Mouse (Mus musculus): ENCODE results near the gene Hacd4. TPM values are rescaled to one million over a fixed set of nuclear protein-coding genes. Genes with fewer than 3 reads are reported as not detected.
A peak's percentile ranks its signal among the peaks of the same experiment; 100 is the strongest.

The Hacd4 gene
- polyA plus RNA-seq, 1 experiment, result 1.7 TPM

DNA sequence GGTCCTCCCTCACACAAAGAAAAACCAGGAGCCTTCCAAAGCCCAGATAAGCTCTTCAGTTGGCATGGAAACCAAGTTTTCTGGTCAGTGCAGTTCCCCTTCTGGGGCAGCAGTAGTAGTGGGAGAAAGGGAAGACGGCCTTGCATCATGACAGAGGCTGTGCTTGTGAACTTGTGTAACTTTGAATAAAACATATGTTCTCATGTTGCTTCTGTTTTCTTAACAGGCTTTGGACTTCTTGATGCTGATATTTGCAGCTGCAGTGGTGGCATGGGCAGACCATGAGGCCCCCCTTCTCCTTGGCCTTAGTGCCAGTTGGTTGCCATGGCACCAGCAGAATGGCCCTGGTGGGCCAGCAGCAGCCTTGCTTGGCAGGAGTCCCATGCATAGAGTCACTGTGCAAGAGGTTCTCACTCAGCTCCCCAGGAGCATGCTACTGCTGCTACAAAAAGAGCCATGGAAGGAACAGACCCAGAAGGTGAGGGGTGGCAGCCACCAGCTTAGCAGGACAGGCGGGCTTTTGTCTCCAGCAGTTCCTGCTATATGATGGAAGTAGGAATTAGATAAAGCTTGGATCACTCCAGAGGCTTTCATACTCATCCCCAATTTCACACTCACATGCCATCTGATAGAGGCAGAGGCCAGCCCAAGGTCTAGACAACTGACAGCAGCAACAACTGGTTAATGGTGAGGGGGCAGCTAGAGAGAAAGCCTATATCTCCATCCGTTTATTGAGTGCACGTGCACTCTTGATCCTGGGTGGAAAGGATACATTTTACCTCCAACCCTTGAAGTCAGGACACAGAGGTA is 31.6 kb downstream of the Hacd4 start:
- H3K79me3 ChIP-seq (ENCODE audit: low read depth), result no peaks in the 10 kb centered on the region
- H3ac ChIP-seq (ENCODE audit: control insufficient read depth, insufficient read length, low read depth), result no peak overlapping the region
- TF ChIP-seq USF1 (IDR thresholded peaks at IDR 0.05; ENCODE audit: low read depth), result no peak
- TF ChIP-seq MAX (IDR thresholded peaks at IDR 0.05), result no peak
- TF ChIP-seq FOSL1 (IDR thresholded peaks at IDR 0.05; ENCODE audit: insufficient read depth, low read length, poor library complexity, severe bottlenecking), result no peak
- no peak for TF ChIP-seq MYOD1 (IDR thresholded peaks at IDR 0.05; ENCODE audit: control insufficient read depth, insufficient read length, low read depth)
- H3K79me2 ChIP-seq (ENCODE audit: control insufficient read depth, insufficient read depth), result no peaks in the 10 kb centered on the region
- no peaks in the 10 kb centered on the region for H3K27me3 ChIP-seq (ENCODE audit: control insufficient read depth, insufficient read depth, insufficient read length)
- peaks cover 24% of the 10 kb centered on the region for H3K36me3 ChIP-seq (ENCODE audit: control insufficient read depth, insufficient read depth)
- no peak overlapping the region for H3K4me3 ChIP-seq (ENCODE audit: insufficient read depth, poor library complexity, severe bottlenecking)

GRCm38 (mm10) chr4:88402884-88403283 is 35.8 kb downstream of the Hacd4 start:
- H3K27me3 ChIP-seq (ENCODE audit: control insufficient read depth, insufficient read depth, insufficient read length), result no peaks in the 10 kb centered on the region
- H3K4me3 ChIP-seq (ENCODE audit: insufficient read depth, poor library complexity, severe bottlenecking), result no peak overlapping the region
- H3K36me3 ChIP-seq (ENCODE audit: control insufficient read depth, insufficient read depth), result peaks cover 8% of the 10 kb centered on the region
- TF ChIP-seq CEBPB (IDR thresholded peaks at IDR 0.05; ENCODE audit: low read depth), result no peak
- TF ChIP-seq CTCF (IDR thresholded peaks at IDR 0.05; ENCODE audit: control insufficient read depth, insufficient read depth, insufficient read length), result no peak
- TF ChIP-seq MYOD1 (IDR thresholded peaks at IDR 0.05; ENCODE audit: control insufficient read depth, insufficient read length, low read depth), result no peak
- no peak for TF ChIP-seq MAX (IDR thresholded peaks at IDR 0.05)
- no peak for TF ChIP-seq USF1 (IDR thresholded peaks at IDR 0.05; ENCODE audit: low read depth)
- TF ChIP-seq FOSL1 (IDR thresholded peaks at IDR 0.05; ENCODE audit: insufficient read depth, low read length, poor library complexity, severe bottlenecking), result no peak
- TF ChIP-seq MYOG (IDR thresholded peaks at IDR 0.05; ENCODE audit: control insufficient read depth, extremely low read depth, insufficient read length), result no peak
- H3ac ChIP-seq (ENCODE audit: control insufficient read depth, insufficient read length, low read depth), result no peak overlapping the region
- no peaks in the 10 kb centered on the region for H3K79me3 ChIP-seq (ENCODE audit: low read depth)
- no peaks in the 10 kb centered on the region for H3K79me2 ChIP-seq (ENCODE audit: control insufficient read depth, insufficient read depth)

DNA sequence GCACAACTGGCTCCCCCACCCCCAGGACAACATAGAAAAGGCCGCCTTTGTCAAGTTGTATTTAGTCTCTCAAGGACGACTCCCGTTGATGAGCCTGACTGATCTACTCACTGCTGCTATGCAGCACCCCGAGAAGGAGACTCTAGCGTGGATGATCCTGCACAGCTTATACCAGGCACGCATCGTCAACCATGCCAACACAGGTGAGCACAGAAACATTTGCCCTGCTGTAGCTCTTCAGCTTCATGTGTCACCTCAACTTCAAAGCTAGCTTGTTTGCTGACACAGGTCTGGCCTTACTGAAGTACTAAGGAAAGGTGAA is 37.8 kb downstream of the Hacd4 start:
- no peak overlapping the region for H3K4me3 ChIP-seq (ENCODE audit: insufficient read depth, poor library complexity, severe bottlenecking)
- no peaks in the 10 kb centered on the region for H3K79me2 ChIP-seq (ENCODE audit: control insufficient read depth, insufficient read depth)
- no peaks in the 10 kb centered on the region for H3K79me3 ChIP-seq (ENCODE audit: low read depth)
- H3ac ChIP-seq (ENCODE audit: control insufficient read depth, insufficient read length, low read depth), result no peak overlapping the region
- TF ChIP-seq CTCF (IDR thresholded peaks at IDR 0.05; ENCODE audit: control insufficient read depth, insufficient read depth, insufficient read length) (no peak), FOSL1 (IDR thresholded peaks at IDR 0.05; ENCODE audit: insufficient read depth, low read length, poor library complexity, severe bottlenecking) (no peak), CEBPB (IDR thresholded peaks at IDR 0.05; ENCODE audit: low read depth) (no peak), USF1 (IDR thresholded peaks at IDR 0.05; ENCODE audit: low read depth) (no peak), MAX (IDR thresholded peaks at IDR 0.05) (no peak), MYOD1 (IDR thresholded peaks at IDR 0.05; ENCODE audit: control insufficient read depth, insufficient read length, low read depth) (no peak), MYOG (IDR thresholded peaks at IDR 0.05; ENCODE audit: control insufficient read depth, extremely low read depth, insufficient read length) (no peak)
- no peaks in the 10 kb centered on the region for H3K36me3 ChIP-seq (ENCODE audit: control insufficient read depth, insufficient read depth)
- no peaks in the 10 kb centered on the region for H3K27me3 ChIP-seq (ENCODE audit: control insufficient read depth, insufficient read depth, insufficient read length)

- Histone ChIP-seq H3K27me3 (ENCODE audit: control insufficient read depth, insufficient read depth, insufficient read length) (no peaks in the 10 kb centered on the region), H3K36me3 (ENCODE audit: control insufficient read depth, insufficient read depth) (no peaks in the 10 kb centered on the region), H3ac (ENCODE audit: control insufficient read depth, insufficient read length, low read depth) (no peak overlapping the region), H3K79me3 (ENCODE audit: low read depth) (no peaks in the 10 kb centered on the region), H3K79me2 (ENCODE audit: control insufficient read depth, insufficient read depth) (no peaks in the 10 kb centered on the region), H3K4me3 (ENCODE audit: insufficient read depth, poor library complexity, severe bottlenecking) (no peak overlapping the region)
- TF ChIP-seq MYOD1 (IDR thresholded peaks at IDR 0.05; ENCODE audit: control insufficient read depth, insufficient read length, low read depth) (no peak), MYOG (IDR thresholded peaks at IDR 0.05; ENCODE audit: control insufficient read depth, extremely low read depth, insufficient read length) (no peak), CTCF (IDR thresholded peaks at IDR 0.05; ENCODE audit: control insufficient read depth, insufficient read depth, insufficient read length) (no peak), CEBPB (IDR thresholded peaks at IDR 0.05; ENCODE audit: low read depth) (peak; percentile 17), MAX (IDR thresholded peaks at IDR 0.05) (peak; percentile 41), FOSL1 (IDR thresholded peaks at IDR 0.05; ENCODE audit: insufficient read depth, low read length, poor library complexity, severe bottlenecking) (peak; percentile 53), USF1 (IDR thresholded peaks at IDR 0.05; ENCODE audit: low read depth) (no peak)
Observed at GRCm38 (mm10) chr4:88400302-88400991, 38.3 kb downstream of the Hacd4 start.

DNA sequence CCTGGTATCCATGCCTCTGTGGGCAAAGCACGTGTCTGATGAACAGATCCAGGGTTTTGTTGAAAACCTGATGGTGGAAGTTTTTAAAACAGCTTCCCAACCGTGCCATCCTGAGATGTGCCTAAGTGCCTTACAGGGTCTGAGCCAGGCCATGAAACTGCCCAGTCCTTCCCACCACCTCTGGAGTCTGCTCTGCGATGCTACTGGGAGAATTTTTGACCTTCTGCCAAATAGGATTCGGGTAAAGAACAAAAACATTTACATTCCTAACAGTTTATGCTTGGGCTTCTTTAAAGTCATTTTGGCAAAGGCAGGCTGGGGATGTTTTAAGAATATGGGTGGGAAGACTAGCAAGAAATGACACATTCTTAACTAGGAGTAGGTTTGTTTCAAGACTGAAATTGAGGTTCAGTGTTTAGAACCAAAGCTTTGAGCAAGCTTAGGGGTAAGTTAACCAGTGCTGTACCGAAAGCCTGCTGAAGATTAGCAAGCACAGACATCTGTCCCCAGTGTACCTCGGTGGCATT is 41.7 kb downstream of the Hacd4 start:
- Histone ChIP-seq H3K79me3 (ENCODE audit: low read depth) (no peaks in the 10 kb centered on the region), H3K36me3 (ENCODE audit: control insufficient read depth, insufficient read depth) (no peaks in the 10 kb centered on the region), H3K27me3 (ENCODE audit: control insufficient read depth, insufficient read depth, insufficient read length) (no peaks in the 10 kb centered on the region), H3K4me3 (ENCODE audit: insufficient read depth, poor library complexity, severe bottlenecking) (no peak overlapping the region), H3K79me2 (ENCODE audit: control insufficient read depth, insufficient read depth) (no peaks in the 10 kb centered on the region), H3ac (ENCODE audit: control insufficient read depth, insufficient read length, low read depth) (no peak overlapping the region)
- TF ChIP-seq MYOD1 (IDR thresholded peaks at IDR 0.05; ENCODE audit: control insufficient read depth, insufficient read length, low read depth) (no peak), FOSL1 (IDR thresholded peaks at IDR 0.05; ENCODE audit: insufficient read depth, low read length, poor library complexity, severe bottlenecking) (no peak), CTCF (IDR thresholded peaks at IDR 0.05; ENCODE audit: control insufficient read depth, insufficient read depth, insufficient read length) (no peak), MYOG (IDR thresholded peaks at IDR 0.05; ENCODE audit: control insufficient read depth, extremely low read depth, insufficient read length) (no peak), USF1 (IDR thresholded peaks at IDR 0.05; ENCODE audit: low read depth) (no peak), MAX (IDR thresholded peaks at IDR 0.05) (no peak), CEBPB (IDR thresholded peaks at IDR 0.05; ENCODE audit: low read depth) (no peak)

Measured in C2C12 (cell line).